Mouse (Mus musculus) megakaryocyte, adult 5-6 weeks (primary cell): ENCODE data around the gene Hectd2. TPM values are rescaled to one million over a fixed set of nuclear protein-coding genes. Genes with fewer than 3 reads are reported as not detected.

Source experiments
- ATAC-seq: 2 replicates; pipeline ENCODE4 v1.8.0; 2016; ENCODE audit warnings: mild to moderate bottlenecking, inconsistent platforms; ENCODE audit not compliant: poor library complexity, severe bottlenecking
- total RNA-seq, 2 experiments: library from RNA; stranded (forward) in 1 of 2; stranded (reverse) in 1 of 2; fragments of 153-499, 151-499 nt in 1 of 2; fragments of 221-1000, 200-1000 nt in 1 of 2; gene quantifications; 2 replicates each; pipeline versions ENCODE4 v1.2.3 to v1.2.4; 2015 to 2017

Hectd2 gene
- total RNA-seq, 2 experiments from 2014 or later, result 0.70 to 0.87 TPM

GRCm38 (mm10) chr19:36560160-36560559 is 5.7 kb downstream of the Hectd2 start:
- ATAC-seq, result no peak

GRCm38 (mm10) chr19:36561171-36561570 is 6.7 kb downstream of the Hectd2 start:
- 0 out of 2 replicates have a peak, but pooled peaks have one; percentile 45 for ATAC-seq

GRCm38 (mm10) chr19:36564396-36564795 is 10.0 kb downstream of the Hectd2 start:
- ATAC-seq, result no peak

- no peak for ATAC-seq
Measured at GRCm38 (mm10) chr19:36573986-36574385, 19.5 kb downstream of the Hectd2 start.

- ATAC-seq, result no peak
Measured at GRCm38 (mm10) chr19:36575159-36575558, 20.7 kb downstream of the Hectd2 start.

GRCm38 (mm10) chr19:36580874-36581273 is 26.4 kb downstream of the Hectd2 start:
- no peak for ATAC-seq

GRCm38 (mm10) chr19:36582116-36582515 is 27.7 kb downstream of the Hectd2 start:
- ATAC-seq, result no peak

GRCm38 (mm10) chr19:36585505-36585904 is 31.1 kb downstream of the Hectd2 start:
- no peak for ATAC-seq

- no peak for ATAC-seq
Measured at GRCm38 (mm10) chr19:36594409-36594808, 40.0 kb downstream of the Hectd2 start.

GRCm38 (mm10) chr19:36601869-36602268 is 47.4 kb downstream of the Hectd2 start:
- ATAC-seq, result no peak

- no peak for ATAC-seq
Measured at GRCm38 (mm10) chr19:36602535-36603312, 48.3 kb downstream of the Hectd2 start.

GRCm38 (mm10) chr19:36606270-36606669 is 51.8 kb downstream of the Hectd2 start:
- no peak for ATAC-seq

GRCm38 (mm10) chr19:36609229-36609628 is 54.8 kb downstream of the Hectd2 start:
- ATAC-seq, result no peak

GRCm38 (mm10) chr19:36610309-36610708 is 55.9 kb downstream of the Hectd2 start:
- no peak for ATAC-seq

GRCm38 (mm10) chr19:36625906-36626305 is 71.5 kb downstream of the Hectd2 start:
- no peak for ATAC-seq

- no peak for ATAC-seq
Measured at GRCm38 (mm10) chr19:36626881-36627280, 72.4 kb downstream of the Hectd2 start.

GRCm38 (mm10) chr19:36629394-36629910 is 75.0 kb downstream of the Hectd2 start:
- no peak for ATAC-seq

GRCm38 (mm10) chr19:36630361-36630760 is 75.9 kb downstream of the Hectd2 start:
- ATAC-seq, result no peak

- ATAC-seq, result peak; percentile 75
Measured at GRCm38 (mm10) chr19:36634771-36635170, 80.3 kb downstream of the Hectd2 start.

- no peak for ATAC-seq
Measured at GRCm38 (mm10) chr19:36637223-36637622, 82.8 kb downstream of the Hectd2 start.

GRCm38 (mm10) chr19:36637948-36638587 is 83.6 kb downstream of the Hectd2 start:
- ATAC-seq, result no peak

- no peak for ATAC-seq
Measured at GRCm38 (mm10) chr19:36639072-36639471, 84.6 kb downstream of the Hectd2 start.
